Comparison of ENCODE assay signal across 9 mouse cellular contexts in the genomic region with DNA sequence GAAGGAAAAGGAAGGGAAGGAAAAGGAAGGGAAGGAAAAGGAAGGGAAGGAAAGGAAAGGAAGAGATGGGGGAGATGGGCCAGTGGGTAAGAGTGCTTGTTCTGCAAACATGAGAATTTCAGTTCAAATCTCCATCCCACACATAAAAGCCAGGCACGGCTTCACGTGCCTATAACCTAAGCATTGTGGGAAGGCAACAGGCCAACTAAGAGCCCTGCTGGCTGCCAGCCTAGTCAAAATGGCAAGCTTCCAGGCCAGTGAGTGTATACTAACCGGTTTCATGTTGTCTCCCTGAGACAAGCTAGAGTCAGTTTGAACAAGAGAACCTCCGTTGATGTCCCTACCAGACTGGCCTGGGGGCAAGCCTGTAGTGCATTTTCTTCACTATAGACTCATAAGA. TPM values are rescaled to one million over a fixed set of nuclear protein-coding genes. Genes with fewer than 3 reads are reported as not detected.
DNase-seq lines count a peak whose midpoint lies in the region; ATAC-seq lines count a peak whose summit lies in the region.
"Had no signal": no experiment of that assay in that cellular context is flagged by ENCODE, and none has a peak within 500 bp of the region (broad histone marks: within the 10 kb centered on the region; RNA-seq: fewer than 3 reads in every experiment).

No protein-coding gene starts in this region.

- H3K9ac ChIP-seq in kidney, embryonic 15.5 days: no peak overlapping the region
- H3K9ac ChIP-seq: liver, embryonic 15.5 days had no signal

- ATAC-seq in kidney, embryonic 15.5 days (replicated peaks; ENCODE audit: low FRiP score): no peak
- ATAC-seq in activated CD4-positive, CD25-positive, alpha-beta regulatory T cell, adult 4 months: no peak

- H3K4me1 ChIP-seq in kidney, embryonic 15.5 days: peaks cover 7% of the 10 kb centered on the region; the same call in 1 of the 2 replicates
- H3K4me1 ChIP-seq: liver, embryonic 15.5 days had no signal

- H3K4me3 ChIP-seq in kidney, embryonic 15.5 days (replicated peaks): no peak overlapping the region
- H3K4me3 ChIP-seq: liver, embryonic 15.5 days had no signal

- H3K36me3 ChIP-seq in kidney, embryonic 15.5 days: no peaks in the 10 kb centered on the region
- H3K36me3 ChIP-seq: liver, embryonic 15.5 days had no signal

- H3K27ac ChIP-seq in kidney, embryonic 15.5 days: no peak overlapping the region
- H3K27ac ChIP-seq: liver, embryonic 15.5 days had no signal

- WGBS in kidney, embryonic 15.5 days: 82% methylated on average over 4 of the region's 4 CpGs

- no peak overlapping the region for H3K4me2 ChIP-seq in kidney, embryonic 15.5 days
- H3K4me2 ChIP-seq: liver, embryonic 15.5 days had no signal

- no peaks in the 10 kb centered on the region for H3K9me3 ChIP-seq in kidney, embryonic 15.5 days (replicated peaks)
- H3K9me3 ChIP-seq: liver, embryonic 15.5 days had no signal

- H3K27me3 ChIP-seq in kidney, embryonic 15.5 days: no peaks in the 10 kb centered on the region

- peak; percentile 85 for DNase-seq in kidney, adult 18-20 months
- peak; percentile 88 for DNase-seq in adrenal gland, adult 2 months
- peak; percentile 70 to 84 for DNase-seq in kidney, adult 8-10 months
- DNase-seq in lung, postnatal 10 days: peak; percentile 72
- no peak for DNase-seq in testis, postnatal 10 days (ENCODE audit: low spot score)
- DNase-seq in spleen, adult 18-20 months: no peak

RNA-seq across cellular contexts. Expression of a gene that starts 23.8 kb away (rescaled TPM):
- 54.1 and 59.4 TPM in 2 replicates for polyA plus RNA-seq in kidney, embryonic 15.5 days (2015; fragmentation: Nextera tagmentation; extraction: Ambion mirVana)
- 10 to 100 TPM; 40.0 to 48.8 TPM for total RNA-seq in adrenal gland, adult 2 months (2021)
- polyA plus RNA-seq in adrenal gland, adult 2 months (2012; rRNA removed): 60.8 and 83.2 TPM in 2 replicates
- 10 to 100 TPM; 79.0 to 82.8 TPM for polyA plus RNA-seq in activated CD4-positive, CD25-positive, alpha-beta regulatory T cell, adult 4 months (2017; shearing (Covaris generic))

RNA-seq across cellular contexts. Expression of a gene that starts 32.4 kb away (rescaled TPM):
- polyA plus RNA-seq in kidney, embryonic 15.5 days (2015; fragmentation: Nextera tagmentation; extraction: Ambion mirVana): 2.9 and 3.0 TPM in 2 replicates
- 1 to 10 TPM; 3.6 to 3.8 TPM for total RNA-seq in adrenal gland, adult 2 months (2021)
- polyA plus RNA-seq in adrenal gland, adult 2 months (2012; rRNA removed): 2.2 and 2.9 TPM in 2 replicates
- polyA plus RNA-seq in activated CD4-positive, CD25-positive, alpha-beta regulatory T cell, adult 4 months (2017; shearing (Covaris generic)): under 1 TPM; 0.04 to 0.97 TPM

RNA-seq across cellular contexts. Expression of a gene that starts 57.1 kb away (rescaled TPM):
- 61.4 and 74.3 TPM in 2 replicates for polyA plus RNA-seq in kidney, embryonic 15.5 days (2015; fragmentation: Nextera tagmentation; extraction: Ambion mirVana)
- 100 to 1,000 TPM; 123 to 167 TPM for total RNA-seq in adrenal gland, adult 2 months (2021)
- polyA plus RNA-seq in adrenal gland, adult 2 months (2012; rRNA removed): 128 and 179 TPM in 2 replicates
- polyA plus RNA-seq in activated CD4-positive, CD25-positive, alpha-beta regulatory T cell, adult 4 months (2017; shearing (Covaris generic)): 10 to 100 TPM; 67.8 to 87.0 TPM

Comparison
In these comparisons a context has a peak if more than half of its experiments do, and no peak if none do; other contexts are left out.
1. DNase-seq: peak in kidney, adult 18-20 months (single experiment), adrenal gland, adult 2 months (single experiment), kidney, adult 8-10 months (2 of 2) and lung, postnatal 10 days (single experiment); none in testis, postnatal 10 days (single experiment) and spleen, adult 18-20 months (0 of 2).